Mouse (Mus musculus): ENCODE measurements around the gene Zfp697.
"Not testable (repeated sequence)": the region's sequence is repeated elsewhere in the genome, so short reads cannot be mapped to it uniquely, and the experiment has no call there.

DNA sequence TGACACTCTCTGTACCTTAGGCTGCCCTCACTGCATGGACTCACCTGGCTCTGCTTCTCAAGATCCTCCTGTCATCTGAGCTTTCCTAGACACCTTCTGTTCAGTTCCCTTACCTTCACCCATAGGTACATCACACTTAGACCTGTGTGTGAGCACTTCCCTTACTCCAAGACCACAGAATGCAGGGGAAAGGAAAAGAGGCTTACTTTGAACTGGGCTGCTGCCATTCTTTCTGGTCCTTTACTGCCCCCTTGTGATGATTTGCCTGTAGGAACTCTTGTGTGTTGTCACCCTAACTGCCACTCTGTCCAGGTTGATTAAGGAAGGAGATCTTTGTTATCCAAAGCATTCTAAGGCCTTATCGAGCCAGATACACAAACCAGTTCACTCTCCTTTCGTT lies 168.0 kb downstream of the Zfp697 start:
- TF ChIP-seq CTCF (IDR thresholded peaks at IDR 0.05; ENCODE audit: low read depth, low read length); POLR2A (IDR thresholded peaks at IDR 0.05; ENCODE audit: borderline replicate concordance, low read depth, low read length): not testable (repeated sequence)
